Mouse (Mus musculus) megakaryocyte, embryonic 14.5 days (primary cell): ENCODE measurements at regions not wholly inside any gene's neighbourhood (a gene's known extent, or its start where the extent isn't known, plus 50 kb on each side); places are given as distances from the start of the nearest gene placed in this dataset.

Source experiments
- FLI1 ChIP-seq: IDR thresholded peaks from 2 replicates; pipeline ENCODE4 v1.6.1; 2012; ENCODE audit warnings: low read length, inconsistent platforms, mixed read lengths
- GATA1 ChIP-seq: IDR thresholded peaks from 3 replicates; pipeline ENCODE4 v1.6.1; 2012; ENCODE audit warnings: mixed read lengths, low read length, inconsistent platforms, borderline replicate concordance

DNA sequence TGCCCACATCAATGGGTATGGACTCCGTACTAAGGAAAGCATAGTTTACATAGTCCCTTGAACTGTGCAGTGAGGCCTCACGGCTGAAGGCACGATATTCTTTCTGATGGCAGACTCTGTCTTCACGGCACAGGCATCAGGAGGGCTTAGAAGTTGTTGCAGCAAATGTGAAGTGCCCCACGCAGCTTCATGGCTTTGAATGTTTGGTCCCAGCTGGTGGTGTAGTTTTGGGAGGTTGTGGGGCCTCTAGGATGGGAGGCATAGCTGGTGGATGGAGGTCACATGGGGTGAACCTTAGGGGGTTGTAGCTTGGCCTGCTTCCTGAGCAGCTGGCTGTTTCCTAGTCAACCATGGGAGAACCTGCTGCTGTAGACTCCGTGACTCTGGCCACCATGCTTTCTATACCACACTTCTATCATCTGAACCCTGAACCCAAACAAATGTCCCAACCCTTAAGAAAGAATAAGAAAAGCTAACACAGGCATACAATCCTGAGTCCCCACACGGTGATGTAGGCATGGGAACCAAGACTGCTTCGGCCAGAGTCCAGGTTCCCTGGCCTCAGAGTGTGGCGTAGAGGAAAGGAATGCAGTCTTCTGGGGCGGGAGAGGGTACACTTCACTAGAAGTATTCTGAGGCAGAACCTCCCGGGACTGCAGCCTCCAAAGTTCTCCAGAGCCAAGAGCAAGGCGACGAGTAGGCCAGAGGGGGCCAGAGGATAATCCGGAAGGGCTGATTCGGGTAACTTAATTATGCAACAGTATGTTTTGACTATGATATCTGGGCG lies 59.2 kb upstream of the Cnih3 start:
- TF ChIP-seq GATA1, result no peak
- no peak for TF ChIP-seq FLI1
